Mouse (Mus musculus) liver, embryonic 14.5 days (tissue): ENCODE data around the gene Slc25a4.

Experiments
- CTCF ChIP-seq: IDR thresholded peaks from 2 replicates; pipeline ENCODE4 v1.5.1; 2016; ENCODE audit warnings: antibody characterized with exemption, low read depth, control low read depth
- EP300 ChIP-seq: IDR thresholded peaks from 2 replicates; pipeline ENCODE4 v1.6.1; 2016; ENCODE audit warnings: antibody characterized with exemption, low read depth

DNA sequence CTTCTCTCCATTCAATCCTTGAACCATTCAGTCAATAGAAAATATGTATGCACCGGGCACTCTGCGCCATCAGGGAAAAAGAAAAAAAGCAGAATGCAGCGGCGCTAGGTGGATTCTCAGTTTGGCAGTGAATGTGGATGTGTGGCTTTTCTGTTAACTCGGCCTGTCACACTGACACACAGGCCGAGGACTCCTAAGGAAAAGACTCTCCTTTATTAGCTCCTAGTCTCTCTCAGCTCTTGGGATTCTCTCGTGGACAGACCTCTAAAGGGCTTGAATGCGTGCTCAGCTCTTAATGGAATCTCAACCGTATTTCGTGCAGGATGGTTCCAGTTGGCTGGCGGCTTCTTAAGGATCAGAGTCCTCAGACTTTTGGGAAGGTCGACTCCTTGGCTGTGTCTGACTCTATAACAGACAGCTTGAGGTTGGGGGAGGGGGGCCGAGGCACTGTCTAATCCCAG is 557 bp upstream of the Slc25a4 start:
- TF ChIP-seq CTCF (no peak), EP300 (no peak)
